Mouse (Mus musculus) thymus, adult 2 months (tissue): ENCODE data around the gene Fsip1.

Experiments used
- CTCF ChIP-seq: fragments of 200-500 bp; IDR thresholded peaks from 2 replicates; pipeline ENCODE4 v1.5.1; 2012; ENCODE audit warnings: mild to moderate bottlenecking, control low read depth, low read length, moderate library complexity, borderline replicate concordance; ENCODE audit not compliant: control insufficient read depth, poor library complexity, insufficient read depth; ENCODE audit errors: extremely low read depth
- POLR2A ChIP-seq: fragments of 200-500 bp; IDR thresholded peaks from 2 replicates; pipeline ENCODE4 v1.6.1; 2012; ENCODE audit warnings: mild to moderate bottlenecking, low read length, control low read depth, moderate library complexity; ENCODE audit not compliant: control insufficient read depth, poor library complexity, insufficient read depth; ENCODE audit errors: extremely low read depth

DNA sequence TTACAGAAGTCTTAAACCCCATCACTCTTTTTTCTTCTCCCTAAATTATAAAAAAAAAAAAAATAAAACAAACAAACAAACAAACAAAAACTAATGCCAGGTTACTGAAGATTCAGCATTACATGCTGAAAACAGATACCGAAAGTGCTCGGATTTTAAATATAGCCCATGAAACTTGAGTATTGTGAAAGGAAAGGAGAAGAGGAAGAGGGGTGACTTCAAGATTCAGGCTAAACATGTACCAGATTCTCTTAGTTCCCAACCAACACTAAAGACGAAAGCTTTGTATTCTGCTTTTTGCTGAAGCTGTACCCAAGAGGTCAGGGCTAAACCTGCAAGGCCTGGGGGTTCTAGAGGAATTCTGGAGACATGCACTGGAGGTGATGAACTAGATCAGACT, 98.7 kb downstream of the Fsip1 start:
- TF ChIP-seq POLR2A (no peak), CTCF (no peak)
